Mouse (Mus musculus) adrenal gland, adult 8-10 months (tissue): Measurements from ENCODE around the gene Ghrl. TPM values are rescaled to one million over a fixed set of nuclear protein-coding genes. Genes with fewer than 3 reads are reported as not detected.

Experiments
- DNase-seq: peaks from one replicate; pipeline ENCODE4 v3.0.0; 2022
- microRNA-seq, 2 experiments: library from miRNA; unstranded; fragments of <30 nt; microRNA quantifications; one replicate each; pipeline ENCODE4 v1.2.0; 2022
- total RNA-seq, 4 experiments: library from RNA; stranded (reverse); gene quantifications; 2 replicates each; pipeline ENCODE4 v1.2.4; 2022

The Ghrl gene
- total RNA-seq, 4 experiments from 2014 or later, result 1.4 TPM; not detected in 3

- DNase-seq, result no peak
Measured at GRCm38 (mm10) chr6:113667611-113668122, 52.0 kb downstream of the Ghrl start.

Small RNA genes within 50 kb of the gene (microRNA-seq; reads per million reads assigned to microRNA genes)
- gene Mir7042, result 0.35 to 0.67 reads per million in 2 experiments

Other genes starting within 250 kb of the Ghrl start
- 10 to 100 TPM; 17.5 to 29.1 (median 24.0) TPM for gene Il17rc, start 248.5 kb downstream of the Ghrl start, total RNA-seq
- gene Creld1, start 236.6 kb downstream of the Ghrl start, total RNA-seq, result 10 to 100 TPM; 60.8 to 69.9 (median 67.4) TPM
- under 1 TPM; 0.20 to 0.40 (median 0.31) TPM for gene Prrt3, start 217.9 kb downstream of the Ghrl start, total RNA-seq
- 100 to 1,000 TPM in 1 of 4 experiments, 10 to 100 TPM in 3; 81.3 to 119 (median 96.3) TPM for gene Emc3, start 188.2 kb downstream of the Ghrl start, total RNA-seq
- 1 to 10 TPM in 2 of 4 experiments, under 1 TPM in 2; 0.35 to 2.0 (median 0.88) TPM for gene Fancd2, start 188.2 kb downstream of the Ghrl start, total RNA-seq
- gene Fancd2os, start 119.2 kb downstream of the Ghrl start, total RNA-seq, result under 1 TPM in 1 of 4 experiments, not detected in 3; 0.35 TPM
- gene Brk1, start 115.1 kb downstream of the Ghrl start, total RNA-seq, result 100 to 1,000 TPM; 180 to 239 (median 200) TPM
- gene Vhl, start 95.9 kb downstream of the Ghrl start, total RNA-seq, result 10 to 100 TPM; 29.5 to 34.0 (median 32.1) TPM
- 10 to 100 TPM; 11.8 to 38.3 (median 22.4) TPM for gene Irak2, start 81.4 kb downstream of the Ghrl start, total RNA-seq
- gene Tatdn2, start 22.8 kb downstream of the Ghrl start, total RNA-seq, result 10 to 100 TPM; 56.1 to 74.8 (median 64.0) TPM
- 100 to 1,000 TPM; 117 to 146 (median 124) TPM for gene Sec13, start 20.9 kb upstream of the Ghrl start, total RNA-seq